10 mouse cellular contexts compared by ENCODE assay signal in the genomic region with DNA sequence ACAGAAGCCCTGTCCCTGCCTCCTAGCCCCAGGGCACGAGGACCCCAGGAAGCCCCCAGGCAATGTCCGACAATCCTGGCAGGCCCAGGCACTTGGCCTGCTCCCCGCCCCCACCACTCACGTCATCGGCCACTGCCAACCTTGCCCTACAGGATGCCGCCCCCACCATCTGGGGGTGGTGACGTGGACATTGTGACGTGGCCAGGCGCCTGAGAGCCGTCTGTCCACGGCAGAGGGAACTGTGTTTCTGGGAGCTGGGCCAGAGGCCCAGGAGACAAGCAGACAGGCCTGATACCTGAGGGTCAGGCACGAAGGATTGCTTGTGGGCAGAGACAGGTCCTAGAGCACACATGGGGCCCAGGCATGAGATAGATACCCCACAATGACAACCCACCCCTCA. TPM values are rescaled to one million over a fixed set of nuclear protein-coding genes. Genes with fewer than 3 reads are reported as not detected.
DNase-seq lines count a peak whose midpoint lies in the region; ATAC-seq lines count a peak whose summit lies in the region.
"Had no signal": no experiment of that assay in that cellular context is flagged by ENCODE, and none has a peak within 500 bp of the region (broad histone marks: within the 10 kb centered on the region; RNA-seq: fewer than 3 reads in every experiment).

No protein-coding gene starts in this region.

- H3K9me3 ChIP-seq in hindbrain, embryonic 16.5 days (ENCODE audit: control insufficient read depth, low read length), result no peaks in the 10 kb centered on the region

- DNase-seq in left cerebral cortex, adult 18-20 months (ENCODE audit: low spot score in 2 of 2), result peak; percentile 83 to 84
- DNase-seq in left cerebral cortex, adult 11 months (ENCODE audit: low spot score), result no peak
- DNase-seq in adrenal gland, postnatal 14 days, result peak; percentile 66
- peak; percentile 72 to 81 for DNase-seq in heart, adult 9 months (ENCODE audit: low spot score in 2 of 2)
- peak; percentile 24 to 47 for DNase-seq in kidney, postnatal 36 days
- no peak for DNase-seq in layer of hippocampus, postnatal 14 days (ENCODE audit: low spot score in 2 of 2)
- no peak for DNase-seq in c-Kit-positive CD71-positive TER-119-positive erythroid progenitor cells, embryonic 14.5 days (ENCODE audit: low spot score)
- DNase-seq: thymus, postnatal 14 days had no signal

- H3K27ac ChIP-seq in hindbrain, embryonic 16.5 days (ENCODE audit: low read depth, low read length), result no peak overlapping the region
- H3K27ac ChIP-seq: macrophage had no signal

- peaks cover 18% of the 10 kb centered on the region for H3K4me1 ChIP-seq in hindbrain, embryonic 16.5 days (ENCODE audit: control insufficient read depth, insufficient read depth, low read depth, low read length)

- WGBS in hindbrain, embryonic 16.5 days, result 56% methylated on average over 12 of the region's 12 CpGs

- no peak overlapping the region for H3K9ac ChIP-seq in hindbrain, embryonic 16.5 days (ENCODE audit: low read depth, low read length)

- no peak overlapping the region for H3K4me3 ChIP-seq in hindbrain, embryonic 16.5 days (ENCODE audit: low read length)

- ATAC-seq in hindbrain, embryonic 16.5 days, result no peak

- peaks cover 5% of the 10 kb centered on the region; the same call in 1 of the 2 replicates for H3K36me3 ChIP-seq in hindbrain, embryonic 16.5 days (ENCODE audit: control insufficient read depth, insufficient read depth, low read length)

- H3K27me3 ChIP-seq in hindbrain, embryonic 16.5 days (replicated peaks; ENCODE audit: control insufficient read depth, insufficient read depth, low read length), result no peaks in the 10 kb centered on the region

- no peak overlapping the region for H3K4me2 ChIP-seq in hindbrain, embryonic 16.5 days (ENCODE audit: low read length)

RNA-seq across cellular contexts. Expression of gene Syt7, which starts 28.5 kb away (rescaled TPM):
- 100 to 1,000 TPM; 267 to 301 TPM for total RNA-seq in left cerebral cortex, adult 18-20 months (2021)
- 23.9 and 24.1 TPM in 2 replicates for total RNA-seq in adrenal gland, postnatal 14 days (2021)
- 100 to 1,000 TPM; 277 to 282 TPM for total RNA-seq in layer of hippocampus, postnatal 14 days (2021)
- 8.8 and 10.3 TPM in 2 replicates for polyA plus RNA-seq in hindbrain, embryonic 16.5 days (2015; fragmentation: Nextera tagmentation; extraction: Ambion mirVana)
- polyA plus RNA-seq: macrophage had no signal

RNA-seq across cellular contexts. Expression of gene Lrrc10b, which starts 39.8 kb away (rescaled TPM):
- 10 to 100 TPM; 12.7 to 27.8 TPM for total RNA-seq in left cerebral cortex, adult 18-20 months (2021)
- 3.9 and 5.8 TPM in 2 replicates for total RNA-seq in adrenal gland, postnatal 14 days (2021)
- 10 to 100 TPM; 58.7 to 58.9 TPM for total RNA-seq in layer of hippocampus, postnatal 14 days (2021)
- 0.97 and 1.3 TPM in 2 replicates for polyA plus RNA-seq in hindbrain, embryonic 16.5 days (2015; fragmentation: Nextera tagmentation; extraction: Ambion mirVana)

Comparison
In these comparisons a context has a peak if more than half of its experiments do, and no peak if none do; other contexts are left out.
1. DNase-seq: peak in left cerebral cortex, adult 18-20 months (2 of 2), adrenal gland, postnatal 14 days (single experiment), heart, adult 9 months (2 of 2) and kidney, postnatal 36 days (2 of 2); none in left cerebral cortex, adult 11 months (single experiment), layer of hippocampus, postnatal 14 days (0 of 2) and c-Kit-positive CD71-positive TER-119-positive erythroid progenitor cells, embryonic 14.5 days (single experiment).
2. RNA of gene Syt7, which starts 28.5 kb away (total RNA-seq): 267 to 301 TPM in left cerebral cortex, adult 18-20 months and 277 to 282 TPM in layer of hippocampus, postnatal 14 days; 23.9 to 24.1 TPM in adrenal gland, postnatal 14 days; every median in the first group is over 10 times any median in the second.